Mouse (Mus musculus) heart, adult 18-20 months (tissue): Measurements from ENCODE around the gene Col5a3. TPM values are rescaled to one million over a fixed set of nuclear protein-coding genes. Genes with fewer than 3 reads are reported as not detected.
"Not testable (repeated sequence)": the region's sequence is repeated elsewhere in the genome, so short reads cannot be mapped to it uniquely, and the experiment has no call there.

Source experiments
- DNase-seq, 2 experiments: peaks; one replicate each; pipeline ENCODE4 v3.0.0; 2021 to 2022; ENCODE audit warnings: mixed read lengths in 1 of 2
- long read RNA-seq, 2 experiments: library from polyadenylated mRNA; stranded (forward); transcript quantifications; one replicate each; pipeline ENCODE4 v2.0.0; 2021
- total RNA-seq, 2 experiments: library from RNA; stranded (reverse); gene quantifications; 2 replicates each; pipeline ENCODE4 v1.2.3; 2021

Col5a3 gene
- 10 to 100 TPM; 14.4 to 16.1 TPM for total RNA-seq
- long read RNA-seq, experiment 1, partial matches to known transcripts: 6 of 7 reads
- long read RNA-seq, experiment 1, other reads (novel, unspliced or antisense): 1 of 7 reads
- long read RNA-seq, experiment 2, full-length matches to known transcripts: 1 of 15 reads
- long read RNA-seq, experiment 2, partial matches to known transcripts: 7 of 15 reads
- long read RNA-seq, experiment 2, other reads (novel, unspliced or antisense): 7 of 15 reads

DNA sequence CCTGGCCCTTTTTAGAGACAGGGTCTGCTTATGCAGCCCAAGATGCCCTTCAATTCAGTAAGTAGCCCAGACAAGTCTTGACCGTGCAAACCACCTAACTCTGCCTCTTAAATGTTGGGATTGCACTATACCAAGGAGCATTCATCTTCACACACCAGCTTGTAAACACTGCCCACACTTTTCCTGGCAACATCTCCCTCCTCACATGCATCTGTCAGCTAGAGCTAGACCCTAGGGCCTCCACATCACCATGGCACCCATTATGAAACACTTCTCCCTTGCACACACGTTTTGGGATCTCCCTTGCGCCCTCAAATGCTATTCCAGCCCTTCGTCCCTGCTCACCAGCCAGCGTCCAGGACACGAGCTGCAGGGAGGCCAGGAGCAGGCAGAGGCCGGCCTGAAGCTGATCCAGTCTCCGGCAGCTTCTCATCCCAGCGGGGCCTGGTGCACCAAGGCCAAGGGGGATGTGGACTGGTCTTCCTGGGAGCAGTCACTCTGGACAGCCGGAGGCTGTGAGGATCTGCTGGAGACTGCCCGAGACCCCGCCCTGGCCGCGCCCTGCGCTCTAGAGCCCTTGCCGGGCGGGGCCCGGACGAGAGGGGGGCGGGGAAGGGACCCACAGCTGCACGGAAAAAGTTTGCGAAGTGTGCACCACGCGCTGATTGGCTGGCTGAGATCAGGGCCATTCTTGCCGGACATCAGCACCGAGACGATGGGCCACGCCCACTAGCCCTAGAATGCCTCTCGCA, at the start of gene Col5a3:
Gene Col5a3, minus strand, starts transcription at position 547 of the 752 bp plus-strand sequence.
- peak; percentile 80 to 90 for DNase-seq

DNA sequence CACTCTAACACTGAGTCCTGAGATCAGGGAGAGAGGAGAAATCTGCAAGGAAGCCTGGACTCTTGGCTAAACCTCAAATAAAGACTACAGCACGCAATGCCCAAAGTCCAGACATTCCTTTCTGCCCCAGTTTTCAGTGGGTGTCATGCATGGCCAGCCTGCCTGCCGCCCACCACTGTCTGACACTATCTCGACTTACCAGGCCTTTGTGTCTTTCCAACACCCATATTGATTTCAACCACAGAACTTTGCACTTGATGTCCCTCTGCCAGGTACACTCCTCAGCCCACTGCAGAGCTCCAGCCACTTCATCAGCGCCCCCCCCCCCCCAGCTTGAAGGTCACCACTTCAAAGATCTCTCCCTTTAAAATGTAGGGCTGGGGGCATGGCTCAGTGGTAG, 47.4 kb upstream of the Col5a3 start:
- DNase-seq: no peak

DNA sequence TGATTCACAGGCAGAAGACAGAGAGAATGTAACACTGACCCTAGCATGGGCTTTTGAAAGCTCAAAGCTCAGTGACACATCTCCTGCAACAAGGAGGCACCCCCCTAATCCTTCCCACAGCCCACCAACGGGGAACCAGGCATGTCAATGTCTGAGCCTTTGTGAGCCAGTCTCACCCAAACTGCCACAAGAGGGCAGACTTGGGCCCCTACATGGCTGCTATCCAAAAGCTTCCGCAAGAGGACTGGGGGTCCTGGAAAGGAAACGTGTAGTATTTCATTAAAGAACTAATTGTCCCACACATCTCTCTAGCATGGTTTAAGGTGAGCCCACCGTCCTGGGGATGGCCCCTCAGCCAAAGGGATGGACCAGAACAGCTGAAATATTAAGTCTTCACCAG, 47.0 kb upstream of the Col5a3 start:
- DNase-seq: peak in 1 of 2 experiments; percentile 44

DNA sequence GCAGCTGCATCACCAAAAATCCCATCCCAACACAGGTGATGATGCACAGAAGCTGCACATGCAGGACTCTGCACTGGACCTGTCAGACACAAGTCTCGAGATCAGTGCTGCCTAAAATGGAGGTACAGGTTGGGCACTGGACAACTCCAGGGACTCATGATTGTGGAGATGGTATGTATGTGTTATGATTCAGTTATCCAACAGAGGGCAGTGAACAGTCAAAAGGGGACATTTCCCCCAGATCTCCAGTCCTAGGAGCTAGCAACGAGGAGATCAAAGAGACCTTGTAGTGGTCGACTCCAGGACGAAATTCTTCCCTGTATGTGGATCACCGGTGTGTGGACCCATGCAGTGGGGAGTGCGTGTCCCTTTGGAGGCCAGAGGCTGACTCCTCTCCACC, 45.1 kb upstream of the Col5a3 start:
- DNase-seq: no peak

DNA sequence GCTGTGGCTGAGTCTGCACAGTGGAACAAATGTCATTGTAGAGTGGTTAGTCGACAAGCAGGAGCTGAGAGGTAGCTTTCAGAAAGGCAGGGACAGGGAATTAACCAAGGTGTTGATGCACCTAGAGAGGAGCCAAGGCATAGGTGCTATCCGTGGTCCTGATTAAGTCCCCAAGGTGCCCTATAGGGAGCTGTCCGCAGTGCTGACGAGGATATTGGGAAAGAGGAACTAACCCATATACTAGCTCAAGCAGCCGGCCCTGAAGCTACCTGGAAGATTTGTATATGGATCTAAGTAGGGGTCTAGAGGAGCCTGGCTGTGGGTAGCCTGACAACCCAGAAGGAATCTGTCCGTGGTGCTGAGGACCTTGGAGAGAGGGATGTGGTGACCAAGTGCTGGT, 42.3 kb upstream of the Col5a3 start:
- DNase-seq: peak in 1 of 2 experiments; percentile 67

DNA sequence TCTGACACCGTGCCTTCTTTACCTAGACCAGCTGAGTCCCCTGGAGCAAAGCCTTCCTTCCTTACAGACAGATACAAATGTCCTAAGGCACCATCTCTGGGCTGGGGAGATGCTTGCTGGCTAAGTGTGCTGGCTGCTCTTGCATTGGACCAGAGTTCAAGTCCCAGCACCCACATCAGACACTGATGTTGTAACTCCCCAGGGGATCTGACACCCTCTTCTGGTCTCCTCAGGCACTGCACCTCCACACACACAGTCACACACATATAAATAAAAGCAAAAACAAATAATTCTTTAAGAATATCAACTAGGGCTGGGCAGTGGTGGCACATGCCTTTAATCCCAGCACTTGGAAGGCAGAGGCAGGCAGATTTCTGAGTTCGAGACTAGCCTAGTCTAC, 35.3 kb upstream of the Col5a3 start:
- DNase-seq: no peak

DNA sequence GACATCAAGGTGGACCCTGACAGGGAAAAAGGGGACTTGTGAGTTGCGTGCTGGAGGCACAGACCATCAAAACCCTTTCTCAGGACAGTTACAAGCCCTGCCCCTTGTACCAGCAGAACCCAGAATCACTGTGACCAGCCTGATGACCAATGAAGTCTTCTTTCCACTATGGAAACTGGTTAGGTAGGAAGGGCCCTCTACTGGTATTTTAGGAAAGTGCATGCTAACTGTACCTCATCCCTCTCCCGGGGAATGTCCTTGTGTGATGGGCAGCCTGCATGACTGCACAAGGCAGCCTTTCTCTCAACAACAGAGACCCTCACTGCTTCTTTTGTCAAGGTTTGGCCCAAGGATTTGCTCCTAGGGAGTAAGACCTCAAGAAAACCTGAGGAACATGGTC, 27.8 kb upstream of the Col5a3 start:
- DNase-seq: peak in 1 of 2 experiments; percentile 41

DNA sequence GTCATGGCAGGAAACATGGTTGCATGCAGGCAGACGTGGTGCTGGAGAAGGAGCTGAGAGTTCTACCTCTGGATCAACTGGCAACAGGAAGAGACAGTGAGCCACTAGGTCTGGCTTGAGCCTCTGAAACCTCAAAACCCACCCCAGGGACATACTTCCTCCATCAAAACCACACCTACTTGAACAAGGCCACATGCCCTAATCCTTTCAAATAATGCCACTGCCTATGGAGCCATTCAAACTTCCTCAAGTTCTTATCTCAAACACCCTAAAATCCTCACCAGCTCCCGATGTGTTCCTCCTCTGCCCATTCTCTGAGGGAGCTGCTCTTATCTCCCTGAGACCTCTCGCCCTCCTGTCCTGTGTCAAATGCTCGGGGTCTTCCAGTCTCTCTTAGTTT, 27.3 kb upstream of the Col5a3 start:
- DNase-seq: no peak

DNA sequence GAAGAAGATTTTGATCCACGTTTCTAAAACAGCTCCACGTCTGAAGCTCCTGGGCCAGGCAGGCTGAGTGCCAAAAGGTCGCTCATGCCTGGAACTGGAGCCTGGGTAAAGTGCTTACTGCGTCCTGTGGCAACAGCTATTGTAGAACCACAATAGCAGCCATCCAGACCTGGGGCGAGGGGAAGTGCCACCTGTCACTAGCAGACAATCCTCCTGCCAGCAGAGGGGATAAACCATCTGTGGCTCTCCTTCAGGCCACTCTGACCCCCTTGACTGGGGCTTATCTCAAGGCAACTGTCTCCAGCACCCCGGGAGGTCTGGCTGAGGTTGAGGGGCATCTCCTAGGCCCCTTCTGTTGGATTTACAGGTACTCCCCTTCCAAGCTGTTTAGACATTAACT, 24.1 kb upstream of the Col5a3 start:
- no peak for DNase-seq

DNA sequence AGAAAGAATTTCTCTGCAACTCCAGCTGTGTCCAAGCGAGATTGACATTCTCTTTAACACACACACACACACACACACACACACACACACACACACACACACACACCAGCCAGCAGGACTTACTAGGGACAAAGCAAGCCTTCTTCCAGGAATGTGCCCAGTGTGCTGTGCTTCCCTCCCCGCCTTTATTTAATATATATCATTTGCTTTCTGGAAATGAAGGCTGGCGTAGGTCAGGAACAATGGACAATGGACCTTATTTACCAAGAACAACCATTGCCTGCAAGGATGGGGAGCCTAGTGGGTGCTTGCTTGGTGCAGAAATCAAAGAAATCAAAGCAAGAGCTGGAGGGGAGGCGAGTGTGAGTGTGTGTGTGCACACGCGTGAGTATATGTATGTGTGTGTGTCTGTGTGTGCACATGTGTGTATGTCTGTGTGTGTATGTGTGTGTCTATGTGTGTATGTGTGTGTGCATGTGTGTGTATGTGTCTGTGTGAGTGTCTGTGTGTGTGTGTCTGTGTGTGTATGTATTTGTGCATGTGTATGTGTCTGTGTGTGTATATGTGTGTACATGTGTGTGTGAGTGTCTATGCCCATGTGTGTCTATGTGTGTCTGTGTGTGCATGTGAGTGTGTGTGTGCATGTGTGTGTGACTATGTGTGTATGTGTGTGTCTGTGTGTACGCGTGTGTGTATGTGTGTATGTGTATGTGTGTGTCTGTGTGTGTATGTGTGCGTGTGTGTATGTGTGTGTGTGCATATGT, 22.5 kb upstream of the Col5a3 start:
- DNase-seq: no peak

DNA sequence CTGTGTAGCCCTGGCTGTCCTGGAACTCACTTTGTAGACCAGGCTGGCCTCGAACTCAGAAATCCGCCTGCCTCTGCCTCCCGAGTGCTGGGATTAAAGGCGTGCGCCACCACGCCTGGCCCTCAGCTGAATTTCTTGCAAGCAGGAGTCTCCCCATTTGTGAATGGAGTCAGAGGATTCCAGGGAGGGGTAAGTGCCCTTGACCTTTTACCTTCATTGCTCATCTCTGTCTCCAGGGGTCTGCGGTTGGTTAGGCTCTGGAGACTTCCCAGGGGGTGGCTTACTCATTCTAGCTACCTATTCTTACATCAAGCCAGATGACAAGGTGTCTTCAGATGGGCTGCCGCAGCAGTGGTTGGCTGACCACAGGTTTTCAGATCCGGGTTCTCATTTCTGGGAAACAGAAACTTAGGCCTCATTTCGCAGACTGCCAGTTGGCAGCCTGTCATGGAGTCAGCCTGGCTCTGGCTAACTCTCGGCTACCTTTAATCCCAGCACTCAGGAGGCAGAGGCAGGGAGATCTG, 20.6 kb upstream of the Col5a3 start:
- DNase-seq: not testable (repeated sequence)

DNA sequence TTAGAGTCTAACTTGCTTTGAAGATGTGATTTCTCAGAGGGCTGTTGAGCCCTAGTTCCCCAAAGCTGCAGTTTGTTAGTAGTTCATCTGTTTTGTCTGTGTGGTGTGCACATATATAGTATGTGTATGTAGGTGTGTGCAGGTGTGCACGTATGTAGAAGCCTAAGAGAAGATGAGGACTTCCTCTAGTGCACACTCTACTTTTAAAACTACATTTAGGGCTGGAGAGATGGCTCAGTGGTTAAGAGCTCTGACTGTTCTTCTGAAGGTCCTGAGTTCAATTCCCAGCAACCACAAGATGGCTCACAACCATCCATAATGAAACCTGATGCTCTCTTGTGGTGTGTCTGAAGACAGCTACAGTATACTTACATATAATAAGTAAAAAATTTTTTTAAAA, 20.0 kb upstream of the Col5a3 start:
- DNase-seq: no peak

DNA sequence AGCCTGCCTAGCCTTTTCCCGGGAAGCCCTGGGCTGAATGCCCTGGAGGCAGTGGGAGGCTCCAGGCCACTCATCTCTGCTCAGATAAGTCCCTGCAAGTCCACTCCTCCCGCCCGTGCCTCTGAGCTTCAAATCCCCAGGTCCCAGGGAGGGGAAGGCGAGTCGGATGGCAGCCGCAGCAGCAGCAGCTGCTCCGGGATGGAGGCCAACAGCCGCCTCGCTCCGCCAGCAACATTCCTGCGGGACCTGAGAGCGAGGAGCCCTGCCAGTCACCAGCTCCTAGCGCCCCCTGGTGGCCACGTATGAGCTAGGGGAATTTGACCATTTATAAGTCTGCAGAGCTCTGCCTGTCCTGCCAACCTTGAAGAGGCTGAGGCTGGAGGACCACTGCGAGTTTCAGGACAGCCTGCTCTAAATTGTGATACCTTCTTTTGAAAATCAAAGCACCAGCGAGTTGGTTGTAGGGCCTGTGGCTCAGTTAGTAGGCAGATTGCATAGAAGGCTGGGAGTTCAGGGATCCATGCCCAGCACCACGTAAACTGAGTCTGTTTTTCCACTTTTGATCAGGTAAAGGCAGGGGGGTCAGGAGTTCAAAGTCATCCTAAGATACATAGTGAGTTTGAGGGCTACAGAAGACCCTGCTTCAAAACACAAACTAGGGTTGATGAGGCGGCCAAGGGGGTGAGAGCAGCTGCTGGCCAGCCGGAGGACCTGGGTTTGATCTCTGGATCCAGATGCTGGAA, 16.2 kb upstream of the Col5a3 start:
- peak; percentile 97 to 98 for DNase-seq

DNA sequence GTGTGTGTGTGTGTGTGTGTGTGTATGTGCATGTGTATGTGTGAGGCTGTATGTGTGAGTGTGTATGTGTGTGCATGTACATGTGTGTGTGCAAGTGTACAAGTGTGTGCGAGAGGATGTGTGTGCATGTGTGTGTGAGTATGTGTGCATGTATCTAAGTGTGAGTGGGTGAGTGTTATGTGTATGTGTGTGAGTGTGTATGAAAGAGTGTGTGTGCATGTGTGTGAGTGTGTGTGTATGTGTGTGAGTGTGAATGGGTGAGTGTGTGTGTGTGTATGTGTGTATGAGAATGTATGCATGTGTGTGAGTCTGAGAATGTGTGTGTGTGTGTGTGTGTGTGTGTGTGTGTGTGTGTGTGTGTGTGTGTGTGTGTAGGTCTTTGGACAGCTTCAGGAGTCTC, 13.3 kb upstream of the Col5a3 start:
- no peak for DNase-seq

DNA sequence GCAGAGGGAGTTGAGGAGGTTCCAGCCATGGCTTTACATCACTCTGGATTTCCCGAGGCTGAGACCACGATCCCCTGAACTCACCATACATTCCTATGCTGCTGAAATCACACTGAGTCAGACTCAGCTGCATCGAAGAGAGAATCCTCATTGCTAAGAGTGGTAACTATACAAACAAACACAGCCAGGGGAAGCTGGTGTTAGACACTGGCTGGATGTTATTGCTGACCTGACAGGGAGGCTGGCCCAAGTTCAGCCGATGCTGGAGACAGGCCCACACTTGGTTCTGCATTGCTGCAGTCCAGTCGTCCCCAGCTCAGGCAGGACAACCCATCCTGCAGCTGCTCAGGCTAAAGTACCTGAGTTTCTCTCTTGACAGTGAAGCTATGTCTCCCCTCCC, 10.9 kb upstream of the Col5a3 start:
- DNase-seq: peak in 1 of 2 experiments; percentile 22

DNA sequence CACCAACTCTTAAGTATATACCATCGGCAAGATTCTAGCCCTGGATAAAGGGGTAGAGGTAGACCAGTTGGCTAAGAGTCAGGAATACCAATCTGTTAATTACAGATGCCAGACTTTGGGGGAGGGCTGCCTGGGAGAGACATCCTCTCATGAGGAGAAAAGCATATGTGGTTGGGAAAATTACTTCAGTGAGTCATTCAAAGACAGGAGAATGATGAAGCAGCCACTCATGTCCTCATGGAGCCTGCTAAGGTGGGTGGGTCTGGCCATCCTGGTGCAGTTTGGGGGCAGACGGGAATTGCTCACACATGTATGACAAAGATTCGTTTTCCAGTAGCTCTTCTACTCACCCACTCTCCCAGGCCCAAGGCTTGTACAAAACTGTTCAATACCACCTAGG, 8.0 kb upstream of the Col5a3 start:
- DNase-seq: no peak

DNA sequence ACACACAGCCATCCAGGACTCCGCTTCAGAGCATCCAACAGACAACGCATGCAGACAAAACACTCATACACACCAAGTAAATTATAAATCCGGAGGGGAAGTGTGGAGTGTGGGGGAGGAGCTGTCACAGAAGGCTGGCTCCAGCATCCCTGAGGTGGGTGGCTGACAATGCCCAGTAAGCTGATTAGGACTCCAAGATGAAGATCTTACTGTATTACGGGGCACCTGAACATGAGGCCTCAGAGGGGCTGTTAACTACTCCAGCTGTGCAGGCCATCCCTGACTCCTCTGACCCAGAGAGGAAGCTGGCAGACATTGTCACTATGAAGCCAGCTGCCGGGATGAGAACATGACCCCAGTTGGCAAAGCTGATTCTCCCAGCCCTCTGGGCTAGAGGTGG, 5.1 kb upstream of the Col5a3 start:
- no peak for DNase-seq

DNA sequence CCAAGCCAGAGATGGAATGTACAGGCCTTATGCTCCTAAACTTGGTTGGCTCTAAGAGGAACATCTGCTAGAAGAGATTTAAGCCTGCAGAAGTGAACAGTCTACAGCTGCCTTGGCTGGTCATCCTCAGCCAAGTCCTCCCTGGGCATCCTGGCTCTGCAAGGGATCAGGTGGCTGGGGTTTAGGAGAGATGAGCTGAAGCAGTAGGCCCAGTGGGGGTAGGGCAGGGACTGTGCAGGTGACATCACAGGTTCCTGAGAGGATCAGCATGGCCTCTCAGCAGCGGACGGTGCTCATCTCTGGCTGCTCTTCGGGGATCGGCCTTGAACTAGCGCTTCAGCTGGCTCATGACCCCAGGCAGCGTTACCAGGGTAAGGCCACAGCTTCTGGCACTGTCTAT, 3.4 kb upstream of the Col5a3 start, which contains the start of gene Rdh8:
Gene Rdh8, plus strand, starts transcription at position 268 of the 400 bp plus-strand sequence.
- DNase-seq: no peak

DNA sequence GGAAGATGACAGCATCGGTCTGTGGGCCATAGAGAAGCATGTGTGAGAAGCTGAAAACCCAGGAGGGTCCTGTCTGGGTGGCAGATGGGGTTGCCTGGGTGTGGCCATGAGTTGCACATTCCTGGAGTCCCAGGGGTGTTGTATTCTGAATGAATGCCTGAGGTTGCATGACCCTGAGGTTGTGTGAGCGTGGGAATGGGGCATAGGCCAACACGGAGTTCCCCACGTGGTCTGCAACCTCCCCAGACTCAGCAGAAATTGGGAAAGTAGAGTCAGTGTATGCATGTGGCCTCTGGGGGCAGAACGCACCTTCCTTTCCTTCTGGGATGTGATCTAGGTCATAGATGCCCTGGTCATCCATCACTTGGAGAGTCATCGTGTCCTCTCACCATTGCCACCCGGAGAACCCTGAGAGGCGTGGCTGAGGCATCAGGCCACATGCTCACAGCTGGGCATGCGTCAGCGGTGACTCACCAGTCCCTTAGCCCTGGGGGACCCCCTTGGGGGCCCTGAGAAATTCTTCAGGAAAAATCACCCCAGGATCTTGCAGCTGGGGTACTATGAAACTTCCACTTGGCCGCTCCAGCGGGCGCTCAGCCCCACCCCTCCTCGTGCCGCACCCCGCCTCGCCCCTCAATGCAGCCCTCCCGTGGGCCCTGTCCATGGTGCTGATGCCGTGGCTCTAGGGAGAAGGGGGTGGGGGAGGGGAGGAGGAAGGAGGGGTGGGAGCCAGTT, 2.2 kb downstream of the Col5a3 start:
- peak; percentile 68 for DNase-seq

DNA sequence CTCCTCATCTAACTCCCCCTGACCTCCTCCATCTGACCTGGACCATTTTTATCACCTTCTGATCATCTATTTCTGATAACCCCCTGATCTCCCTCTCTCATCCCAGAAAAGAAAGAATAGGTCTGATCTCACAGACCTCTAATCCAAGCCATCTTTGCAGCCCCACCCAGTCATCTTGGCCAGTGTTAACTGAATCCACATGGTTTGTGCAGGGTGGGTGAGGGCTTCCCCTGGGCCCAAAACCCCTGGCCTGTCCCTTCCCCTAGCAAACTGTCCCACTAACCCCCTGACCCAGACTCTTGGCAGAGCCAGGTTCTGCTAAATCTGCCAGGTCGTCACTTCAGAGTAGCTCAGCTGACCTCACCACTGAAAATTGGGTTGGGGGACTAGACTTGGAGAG, 4.1 kb downstream of the Col5a3 start:
- DNase-seq: peak in 1 of 2 experiments; percentile 47

DNA sequence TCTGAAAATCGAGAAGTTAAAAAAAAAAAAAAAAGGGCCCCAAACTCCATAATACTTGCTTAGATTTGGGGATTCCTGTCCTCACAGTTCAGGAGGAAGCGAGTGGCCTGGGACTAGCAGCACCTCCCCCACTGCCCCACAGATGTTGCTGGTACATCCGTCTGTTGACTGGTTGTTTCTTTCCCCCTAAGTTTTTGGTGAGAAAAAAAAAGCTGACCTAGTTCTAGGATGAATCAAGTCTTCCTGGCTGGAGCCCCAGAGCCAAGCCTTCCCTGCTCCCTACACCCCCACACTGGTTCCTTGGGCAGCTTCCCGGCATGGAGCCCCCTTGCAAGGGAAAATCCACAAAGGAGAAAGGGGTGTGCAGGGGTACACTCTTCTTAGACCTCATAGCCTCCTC, 4.6 kb downstream of the Col5a3 start:
- DNase-seq: peak; percentile 65 to 79
